Mouse (Mus musculus): ENCODE results near the gene Pdx1. TPM values are rescaled to one million over a fixed set of nuclear protein-coding genes. Genes with fewer than 3 reads are reported as not detected.

Gene Pdx1
- polyA plus RNA-seq (2012; rRNA removed): not detected in 2 replicates

- H3K4me3 ChIP-seq (replicated peaks; ENCODE audit: extremely low read depth, low read depth, low read length): no peak within 1 kb of the TSS
- DNase-seq: no peak
- WGBS: 2% methylated on average over 44 of the region's 44 CpGs
- TF ChIP-seq CTCF (IDR thresholded peaks at IDR 0.05; ENCODE audit: insufficient read depth, low read length): no peak
- TF ChIP-seq POLR2A (IDR thresholded peaks at IDR 0.05; ENCODE audit: borderline replicate concordance, extremely low read depth, low read depth, low read length): no peak
- H3K4me1 ChIP-seq (ENCODE audit: control insufficient read depth, insufficient read depth, low read length): no peaks in the 10 kb centered on the region
Measured at GRCm38 (mm10) chr5:147269926-147270672, at the start of gene Pdx1. Pdx1 (plus strand) TSS chr5:147269959.

GRCm38 (mm10) chr5:147227354-147228112, 42.2 kb upstream of the Pdx1 start:
- DNase-seq: peak; percentile 79
- TF ChIP-seq CTCF (IDR thresholded peaks at IDR 0.05; ENCODE audit: insufficient read depth, low read length) (peak; percentile 87), POLR2A (IDR thresholded peaks at IDR 0.05; ENCODE audit: borderline replicate concordance, extremely low read depth, low read depth, low read length) (no peak)
- 17% methylated on average over 25 of the region's 25 CpGs for WGBS
- H3K4me3 ChIP-seq (replicated peaks; ENCODE audit: extremely low read depth, low read depth, low read length): no peak overlapping the region
- H3K4me1 ChIP-seq (ENCODE audit: control insufficient read depth, insufficient read depth, low read length): no peaks in the 10 kb centered on the region

GRCm38 (mm10) chr5:147235406-147236309, 34.1 kb upstream of the Pdx1 start:
- Histone ChIP-seq H3K4me3 (replicated peaks; ENCODE audit: extremely low read depth, low read depth, low read length) (no peak overlapping the region), H3K4me1 (ENCODE audit: control insufficient read depth, insufficient read depth, low read length) (no peaks in the 10 kb centered on the region)
- no peak for DNase-seq
- TF ChIP-seq CTCF (IDR thresholded peaks at IDR 0.05; ENCODE audit: insufficient read depth, low read length) (no peak), POLR2A (IDR thresholded peaks at IDR 0.05; ENCODE audit: borderline replicate concordance, extremely low read depth, low read depth, low read length) (no peak)
- WGBS: 54% methylated on average over 21 of the region's 21 CpGs

GRCm38 (mm10) chr5:147243908-147244307, 25.9 kb upstream of the Pdx1 start:
- WGBS: 80% methylated on average over 7 of the region's 7 CpGs
- Histone ChIP-seq H3K4me3 (replicated peaks; ENCODE audit: extremely low read depth, low read depth, low read length) (no peak overlapping the region), H3K4me1 (ENCODE audit: control insufficient read depth, insufficient read depth, low read length) (no peaks in the 10 kb centered on the region)
- TF ChIP-seq POLR2A (IDR thresholded peaks at IDR 0.05; ENCODE audit: borderline replicate concordance, extremely low read depth, low read depth, low read length) (no peak), CTCF (IDR thresholded peaks at IDR 0.05; ENCODE audit: insufficient read depth, low read length) (no peak)
- DNase-seq: no peak

GRCm38 (mm10) chr5:147260189-147260588, 9.6 kb upstream of the Pdx1 start:
- Histone ChIP-seq H3K4me1 (ENCODE audit: control insufficient read depth, insufficient read depth, low read length) (no peaks in the 10 kb centered on the region), H3K4me3 (replicated peaks; ENCODE audit: extremely low read depth, low read depth, low read length) (no peak overlapping the region)
- TF ChIP-seq CTCF (IDR thresholded peaks at IDR 0.05; ENCODE audit: insufficient read depth, low read length) (no peak), POLR2A (IDR thresholded peaks at IDR 0.05; ENCODE audit: borderline replicate concordance, extremely low read depth, low read depth, low read length) (no peak)
- WGBS: 85% methylated on average over 1 of the region's 1 CpGs
- DNase-seq: no peak

GRCm38 (mm10) chr5:147260778-147261177, 9.0 kb upstream of the Pdx1 start:
- no peak for DNase-seq
- 62% methylated on average over 4 of the region's 4 CpGs for WGBS
- Histone ChIP-seq H3K4me1 (ENCODE audit: control insufficient read depth, insufficient read depth, low read length) (no peaks in the 10 kb centered on the region), H3K4me3 (replicated peaks; ENCODE audit: extremely low read depth, low read depth, low read length) (no peak overlapping the region)
- TF ChIP-seq CTCF (IDR thresholded peaks at IDR 0.05; ENCODE audit: insufficient read depth, low read length): no peak
- no peak for TF ChIP-seq POLR2A (IDR thresholded peaks at IDR 0.05; ENCODE audit: borderline replicate concordance, extremely low read depth, low read depth, low read length)

GRCm38 (mm10) chr5:147261899-147262541, 7.7 kb upstream of the Pdx1 start:
- H3K4me3 ChIP-seq (replicated peaks; ENCODE audit: extremely low read depth, low read depth, low read length): no peak overlapping the region
- H3K4me1 ChIP-seq (ENCODE audit: control insufficient read depth, insufficient read depth, low read length): no peaks in the 10 kb centered on the region
- 33% methylated on average over 11 of the region's 11 CpGs for WGBS
- DNase-seq: no peak
- no peak for TF ChIP-seq POLR2A (IDR thresholded peaks at IDR 0.05; ENCODE audit: borderline replicate concordance, extremely low read depth, low read depth, low read length)
- no peak for TF ChIP-seq CTCF (IDR thresholded peaks at IDR 0.05; ENCODE audit: insufficient read depth, low read length)

- TF ChIP-seq POLR2A (IDR thresholded peaks at IDR 0.05; ENCODE audit: borderline replicate concordance, extremely low read depth, low read depth, low read length) (no peak), CTCF (IDR thresholded peaks at IDR 0.05; ENCODE audit: insufficient read depth, low read length) (no peak)
- WGBS: 26% methylated on average over 4 of the region's 4 CpGs
- Histone ChIP-seq H3K4me1 (ENCODE audit: control insufficient read depth, insufficient read depth, low read length) (no peaks in the 10 kb centered on the region), H3K4me3 (replicated peaks; ENCODE audit: extremely low read depth, low read depth, low read length) (no peak overlapping the region)
- no peak for DNase-seq
Measured at GRCm38 (mm10) chr5:147263945-147264344, 5.8 kb upstream of the Pdx1 start.

- Histone ChIP-seq H3K4me1 (ENCODE audit: control insufficient read depth, insufficient read depth, low read length) (no peaks in the 10 kb centered on the region), H3K4me3 (replicated peaks; ENCODE audit: extremely low read depth, low read depth, low read length) (no peak overlapping the region)
- 19% methylated on average over 6 of the region's 6 CpGs for WGBS
- no peak for DNase-seq
- no peak for TF ChIP-seq CTCF (IDR thresholded peaks at IDR 0.05; ENCODE audit: insufficient read depth, low read length)
- TF ChIP-seq POLR2A (IDR thresholded peaks at IDR 0.05; ENCODE audit: borderline replicate concordance, extremely low read depth, low read depth, low read length): no peak
Measured at GRCm38 (mm10) chr5:147267434-147267833, 2.3 kb upstream of the Pdx1 start.

Measured in lung, adult 2 months (tissue).